Mouse (Mus musculus) heart, embryonic 14.5 days (tissue): Measurements from ENCODE around the gene Nkain4. TPM values are rescaled to one million over a fixed set of nuclear protein-coding genes. Genes with fewer than 3 reads are reported as not detected.

Experiments
- ATAC-seq: fragments of 200-750 bp; cut with Nextera tagmentation; 2 replicates; pipeline ENCODE4 v1.8.0; 2017; ENCODE audit warnings: low read depth, moderate TSS enrichment; ENCODE audit not compliant: insufficient number of reproducible peaks, insufficient read depth, low FRiP score
- H3K27ac ChIP-seq, 2 experiments: fragments of 200-500 bp in 1 of 2; fragments of 300-500 bp in 1 of 2; sonication (generic) in 1 of 2; replicated peaks in 1 of 2; 2 replicates each; pipeline ENCODE4 v1.5.1; 2012 to 2014; ENCODE audit warnings: low read depth in 2 of 2, low read length in 2 of 2, control low read depth in 1 of 2, mild to moderate bottlenecking in 1 of 2, mixed read lengths in 1 of 2; ENCODE audit not compliant: control insufficient read depth in 1 of 2, insufficient read depth in 1 of 2
- H3K27me3 ChIP-seq: fragments of 300-500 bp; sonication (generic); 2 replicates; pipeline ENCODE4 v1.6.1; 2014; ENCODE audit warnings: mild to moderate bottlenecking, low read length, control low read depth; ENCODE audit not compliant: control insufficient read depth, insufficient read depth
- H3K36me3 ChIP-seq: fragments of 300-500 bp; sonication (generic); 2 replicates; pipeline ENCODE4 v1.6.1; 2014; ENCODE audit warnings: mild to moderate bottlenecking, control low read depth, low read length, mixed read lengths; ENCODE audit not compliant: control insufficient read depth, insufficient read depth
- H3K4me1 ChIP-seq, 2 experiments: fragments of 200-500 bp in 1 of 2; fragments of 300-500 bp in 1 of 2; sonication (generic) in 1 of 2; 2 replicates each; pipeline ENCODE4 v1.6.1; 2012 to 2014; ENCODE audit warnings: low read length in 2 of 2, control low read depth in 1 of 2, mixed read lengths in 1 of 2; ENCODE audit not compliant: control insufficient read depth in 2 of 2, insufficient read depth in 2 of 2
- H3K4me2 ChIP-seq: fragments of 300-500 bp; sonication (generic); 2 replicates; pipeline ENCODE4 v1.6.1; 2014; ENCODE audit warnings: mild to moderate bottlenecking, low read length
- H3K4me3 ChIP-seq, 2 experiments: fragments of 200-500 bp in 1 of 2; fragments of 300-500 bp in 1 of 2; sonication (generic) in 1 of 2; 2 replicates each; pipeline ENCODE4 v1.5.1; 2012 to 2014; ENCODE audit warnings: low read length in 2 of 2, mild to moderate bottlenecking in 2 of 2, control low read depth in 1 of 2, low read depth in 1 of 2, moderate library complexity in 1 of 2; ENCODE audit not compliant: control insufficient read depth in 1 of 2, insufficient read depth in 1 of 2
- H3K9ac ChIP-seq: fragments of 300-500 bp; sonication (generic); 2 replicates; pipeline ENCODE4 v1.6.1; 2014; ENCODE audit warnings: mild to moderate bottlenecking, low read length
- H3K9me3 ChIP-seq: fragments of 300-500 bp; sonication (generic); 2 replicates; pipeline ENCODE4 v1.6.1; 2016; ENCODE audit warnings: low read length, control low read depth; ENCODE audit not compliant: control insufficient read depth
- WGBS: fragments of 180-500 bp; shearing (Covaris S2); extraction: QIAGEN DNeasy Blood & Tissue Kit; methylation state at CpG from one replicate; pipeline ENCODE4 v1.1.7; 2014; 5-methylcytosine and 5-hydroxymethylcytosine counted together
- polyA plus RNA-seq: library from polyadenylated mRNA; unstranded; fragments of >200 nt; fragmentation: Nextera tagmentation; extraction: Ambion mirVana; gene quantifications from 2 replicates; pipeline ENCODE4 v1.2.1, GENCODE M21; 2014

Nkain4 gene
- polyA plus RNA-seq, 1 experiment from 2014 or later, result 57.4 TPM

GRCm38 (mm10) chr2:180988347-180988913, 33.9 kb upstream of the Nkain4 start:
- 56% methylated on average over 3 of the region's 3 CpGs for WGBS
- no peak for ATAC-seq

DNA sequence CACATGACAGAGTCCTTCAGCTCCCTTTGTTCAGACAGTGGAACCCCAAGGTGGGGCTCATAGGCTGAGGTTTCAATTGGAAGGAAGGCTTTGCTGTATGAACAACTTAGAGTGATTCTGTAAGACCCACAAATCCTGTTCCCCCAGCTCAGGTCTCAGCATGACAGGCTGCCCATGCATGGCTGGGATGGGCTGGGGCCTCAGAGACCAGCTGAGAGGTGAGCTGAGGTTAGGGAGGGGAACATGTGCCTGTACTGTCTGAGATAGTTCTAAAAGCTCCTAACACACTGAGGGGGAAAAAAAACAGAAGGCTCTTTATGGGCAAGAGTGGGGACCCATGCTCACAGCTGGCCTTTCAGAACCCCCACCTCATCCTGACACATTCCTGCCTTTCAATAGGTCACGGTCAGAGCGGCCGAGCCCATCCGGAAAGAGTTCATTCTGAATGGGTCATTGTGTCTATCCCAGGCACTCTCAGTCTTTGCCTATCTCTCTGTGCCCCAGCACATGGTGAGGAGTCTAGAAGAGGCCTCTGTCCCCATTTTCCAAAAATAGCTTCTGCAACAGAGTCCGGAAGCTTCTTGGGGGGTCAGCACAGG, 33.0 kb upstream of the Nkain4 start:
- Histone ChIP-seq H3K4me3 (no peak overlapping the region), H3K27ac (no peak overlapping the region), H3K4me1 (peaks cover 7 to 9% of the 10 kb centered on the region in 2 experiments), H3K36me3 (peaks cover 11% of the 10 kb centered on the region), H3K9ac (no peak overlapping the region), H3K9me3 (no peaks in the 10 kb centered on the region), H3K27me3 (no peaks in the 10 kb centered on the region), H3K4me2 (no peak overlapping the region)
- no peak for ATAC-seq
- 28% methylated on average over 5 of the region's 5 CpGs for WGBS

More at GRCm38 (mm10) chr2:180988347-180988913, 33.9 kb upstream of the Nkain4 start:
- no peaks in the 10 kb centered on the region for H3K9me3 ChIP-seq
- H3K4me3 ChIP-seq, result no peak overlapping the region
- H3K27ac ChIP-seq, result no peak overlapping the region
- H3K27me3 ChIP-seq, result no peaks in the 10 kb centered on the region
- no peak overlapping the region for H3K4me2 ChIP-seq
- peaks cover 2% of the 10 kb centered on the region; the same call in 1 of the 2 replicates for H3K36me3 ChIP-seq
- no peak overlapping the region for H3K9ac ChIP-seq
- peaks cover 7 to 9% of the 10 kb centered on the region in 2 experiments for H3K4me1 ChIP-seq

- Histone ChIP-seq H3K36me3 (peaks cover 16% of the 10 kb centered on the region), H3K9ac (no peak overlapping the region), H3K9me3 (no peaks in the 10 kb centered on the region), H3K4me3 (no peak overlapping the region), H3K4me2 (no peak overlapping the region), H3K4me1 (peaks cover 7 to 9% of the 10 kb centered on the region in 2 experiments), H3K27ac (no peak overlapping the region), H3K27me3 (no peaks in the 10 kb centered on the region)
- 61% methylated on average over 1 of the region's 1 CpGs for WGBS
- ATAC-seq, result no peak
Observed at GRCm38 (mm10) chr2:180987001-180987400, 32.5 kb upstream of the Nkain4 start.

DNA sequence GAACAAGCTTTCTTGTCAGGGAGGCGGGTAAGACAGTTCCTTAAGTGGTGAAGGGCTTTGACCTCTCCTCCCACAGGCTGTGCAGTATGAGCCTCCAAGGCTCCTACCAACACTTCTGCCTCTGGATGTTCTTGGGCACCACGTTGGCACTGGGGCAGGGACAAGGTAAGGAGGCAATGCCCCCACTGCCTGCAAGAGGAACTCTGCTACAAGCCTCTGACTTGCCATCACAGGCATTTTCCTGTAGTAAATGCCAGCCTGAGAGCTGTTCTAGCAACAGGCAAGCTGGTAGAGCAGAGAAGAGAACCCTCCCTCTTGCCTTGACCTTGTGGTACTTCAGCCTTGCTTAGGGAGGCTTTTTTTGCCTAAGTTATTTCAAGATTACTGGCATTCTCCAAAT, 31.9 kb upstream of the Nkain4 start, which contains the start of gene Col20a1:
TSS of gene Col20a1 (plus strand) at position 87 of the 400 bp plus-strand sequence.
- no peak for ATAC-seq
- peaks cover 22% of the 10 kb centered on the region for H3K36me3 ChIP-seq
- no peaks in the 10 kb centered on the region for H3K27me3 ChIP-seq
- no peak within 1 kb of the TSS for H3K27ac ChIP-seq
- H3K9me3 ChIP-seq, result no peaks in the 10 kb centered on the region
- H3K4me1 ChIP-seq, result peaks cover 7 to 9% of the 10 kb centered on the region in 2 experiments
- no peak within 1 kb of the TSS for H3K9ac ChIP-seq
- no peak within 1 kb of the TSS for H3K4me3 ChIP-seq
- WGBS, result 39% methylated on average over 2 of the region's 2 CpGs
- no peak within 1 kb of the TSS for H3K4me2 ChIP-seq

GRCm38 (mm10) chr2:180985635-180986034, 31.1 kb upstream of the Nkain4 start:
- Histone ChIP-seq H3K27ac (no peak overlapping the region), H3K36me3 (peaks cover 30% of the 10 kb centered on the region), H3K9me3 (no peaks in the 10 kb centered on the region), H3K9ac (no peak overlapping the region), H3K27me3 (no peaks in the 10 kb centered on the region), H3K4me2 (no peak overlapping the region), H3K4me1 (peaks cover 7 to 9% of the 10 kb centered on the region in 2 experiments), H3K4me3 (no peak overlapping the region)
- ATAC-seq, result no peak
- WGBS, result 86% methylated on average over 2 of the region's 2 CpGs

- Histone ChIP-seq H3K4me2 (no peak overlapping the region), H3K27ac (no peak overlapping the region), H3K9ac (no peak overlapping the region), H3K9me3 (no peaks in the 10 kb centered on the region), H3K36me3 (peaks cover 75% of the 10 kb centered on the region), H3K4me3 (no peak overlapping the region), H3K4me1 (no peaks in the 10 kb centered on the region), H3K27me3 (no peaks in the 10 kb centered on the region)
- ATAC-seq, result no peak
- WGBS, result 85% methylated on average over 6 of the region's 6 CpGs
Observed at GRCm38 (mm10) chr2:180981133-180981532, 26.6 kb upstream of the Nkain4 start.

- H3K4me2 ChIP-seq, result peak within 1 kb of the TSS; percentile 87
- no peaks in the 10 kb centered on the region for H3K27me3 ChIP-seq
- ATAC-seq, result peak; percentile 84
- H3K4me3 ChIP-seq, result peak within 1 kb of the TSS; percentile 84 to 94
- peaks cover 35% of the 10 kb centered on the region for H3K36me3 ChIP-seq
- no peaks in the 10 kb centered on the region for H3K9me3 ChIP-seq
- peak within 1 kb of the TSS; percentile 92 to 95 for H3K27ac ChIP-seq
- H3K4me1 ChIP-seq, result peaks cover 14 to 35% of the 10 kb centered on the region in 2 experiments
- WGBS, result under 1% methylated on average over 56 of the region's 57 CpGs
- H3K9ac ChIP-seq, result peak within 1 kb of the TSS; percentile 96
Observed at GRCm38 (mm10) chr2:180967010-180967763, 12.7 kb upstream of the Nkain4 start, which contains the start of gene Arfgap1. Arfgap1 (plus strand) TSS chr2:180967225.
